Mouse (Mus musculus) forebrain, postnatal 0 days (tissue): ENCODE measurements at regions not wholly inside any gene's neighbourhood (a gene's known extent, or its start where the extent isn't known, plus 50 kb on each side); places are given as distances from the start of the nearest gene placed in this dataset.

Experiments used
- ATAC-seq: fragments of 200-750 bp; cut with Nextera tagmentation; 2 replicates; pipeline ENCODE4 v1.8.0; 2017; ENCODE audit warnings: mild to moderate bottlenecking, moderate library complexity
- DNase-seq: peaks from one replicate; pipeline ENCODE4 v3.0.0-alpha.2; 2015
- H3K27ac ChIP-seq: fragments of 300-500 bp; sonication (generic); 2 replicates; pipeline ENCODE4 v1.5.1; 2014; ENCODE audit warnings: low read depth, mild to moderate bottlenecking, antibody characterized with exemption, low read length, moderate library complexity, mixed read lengths
- H3K27me3 ChIP-seq: fragments of 300-500 bp; sonication (generic); 2 replicates; pipeline ENCODE4 v1.6.1; 2014; ENCODE audit warnings: mild to moderate bottlenecking, low read length, mixed read lengths; ENCODE audit not compliant: insufficient read depth
- H3K36me3 ChIP-seq: fragments of 300-500 bp; sonication (generic); 2 replicates; pipeline ENCODE4 v1.6.1; 2014; ENCODE audit warnings: mild to moderate bottlenecking, moderate library complexity; ENCODE audit not compliant: insufficient read depth
- H3K4me1 ChIP-seq: fragments of 300-500 bp; sonication (generic); 2 replicates; pipeline ENCODE4 v1.6.1; 2014; ENCODE audit warnings: antibody characterized with exemption; ENCODE audit not compliant: insufficient read depth
- H3K4me2 ChIP-seq: fragments of 300-500 bp; sonication (generic); 2 replicates; pipeline ENCODE4 v1.6.1; 2014; ENCODE audit warnings: low read depth, mild to moderate bottlenecking, moderate library complexity
- H3K4me3 ChIP-seq: fragments of 300-500 bp; sonication (generic); 2 replicates; pipeline ENCODE4 v1.5.1; 2014; ENCODE audit warnings: low read depth, low read length, mixed read lengths
- H3K9ac ChIP-seq: fragments of 300-500 bp; sonication (generic); 2 replicates; pipeline ENCODE4 v1.6.1; 2014; ENCODE audit warnings: mild to moderate bottlenecking
- H3K9me3 ChIP-seq: fragments of 300-500 bp; sonication (generic); 2 replicates; pipeline ENCODE4 v1.6.1; 2016; ENCODE audit warnings: low read length
- CTCF ChIP-seq: sonication (generic); IDR thresholded peaks from 2 replicates; pipeline ENCODE4 v1.5.1; 2016; ENCODE audit warnings: antibody characterized with exemption, control low read depth, low read depth
- WGBS: fragments of 180-500 bp; shearing (Covaris S2); extraction: QIAGEN DNeasy Blood & Tissue Kit; methylation state at CpG from one replicate; pipeline ENCODE4 v1.1.7; 2014; 5-methylcytosine and 5-hydroxymethylcytosine counted together

DNA sequence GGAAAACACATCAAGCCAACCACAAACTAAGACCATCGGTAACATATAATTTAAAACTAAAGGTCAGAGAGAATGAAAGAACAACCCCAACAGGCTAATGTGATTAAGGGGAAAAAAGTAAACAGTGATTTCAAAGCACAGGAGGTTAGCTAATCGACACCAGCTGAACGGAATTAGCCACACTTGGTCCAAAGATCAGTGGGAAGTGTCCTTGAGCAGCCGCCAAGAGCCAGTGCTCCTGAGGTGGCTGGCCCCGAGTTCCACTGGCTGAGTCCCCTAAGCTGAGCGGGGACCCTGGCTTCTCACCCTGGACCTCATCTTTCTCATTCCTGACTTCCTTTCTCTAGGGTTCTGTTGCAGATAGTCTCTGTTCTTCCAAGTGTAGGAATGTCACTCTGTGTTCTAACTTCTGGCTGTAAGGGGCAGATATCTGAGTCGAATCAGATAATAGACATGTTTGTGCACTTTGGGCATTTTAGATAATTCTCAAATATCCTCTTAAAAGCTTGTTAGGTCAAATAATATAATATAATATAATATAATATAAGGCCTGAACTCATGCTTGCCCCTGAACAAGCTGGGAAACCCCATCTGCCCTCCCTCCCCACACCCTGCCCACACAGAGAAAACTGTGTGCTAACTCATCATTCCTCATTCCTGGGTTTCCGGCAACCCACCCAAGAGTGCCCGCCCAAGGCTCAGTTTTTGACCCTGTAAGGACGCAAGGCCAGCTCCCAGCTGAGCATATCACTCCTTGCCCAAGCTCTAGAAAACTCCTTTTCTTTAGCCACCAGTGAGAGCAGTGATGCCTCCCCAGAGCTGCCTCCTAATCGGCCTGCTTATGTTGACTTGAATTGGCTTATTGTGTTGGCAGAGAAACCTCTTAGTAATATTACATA is 137.3 kb upstream of the Krr1 start:
- no peaks in the 10 kb centered on the region for H3K4me1 ChIP-seq
- DNase-seq (no peak), ATAC-seq (no peak)
- no peak overlapping the region for H3K27ac ChIP-seq
- no peak overlapping the region for H3K9ac ChIP-seq
- no peak for TF ChIP-seq CTCF
- no peak overlapping the region for H3K4me2 ChIP-seq
- no peaks in the 10 kb centered on the region for H3K36me3 ChIP-seq
- 49% methylated on average over 11 of the region's 11 CpGs for WGBS
- no peak overlapping the region for H3K4me3 ChIP-seq
- H3K27me3 ChIP-seq, result no peaks in the 10 kb centered on the region
- H3K9me3 ChIP-seq, result no peaks in the 10 kb centered on the region

DNA sequence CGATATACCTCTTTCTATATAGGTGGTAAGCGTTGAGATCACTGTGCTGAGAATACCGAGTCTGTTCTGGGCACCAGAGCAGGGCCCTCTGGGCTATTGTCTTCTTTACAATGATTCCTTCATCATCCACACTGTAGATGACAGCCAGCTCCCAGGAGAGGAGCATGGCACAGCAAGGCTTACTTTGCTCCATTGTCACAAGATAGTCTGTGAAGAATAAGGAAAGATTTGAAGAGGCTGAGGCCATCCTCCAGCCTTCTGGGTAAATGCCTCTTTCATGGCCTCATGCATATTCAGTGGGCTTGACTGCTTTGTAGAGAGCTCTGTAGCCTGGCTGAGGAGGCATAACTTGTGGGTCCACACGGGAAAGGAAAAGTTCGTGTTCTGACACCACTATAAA is 136.3 kb upstream of the Krr1 start:
- Histone ChIP-seq H3K4me2 (no peak overlapping the region), H3K27ac (no peak overlapping the region), H3K27me3 (no peaks in the 10 kb centered on the region), H3K4me1 (no peaks in the 10 kb centered on the region), H3K4me3 (no peak overlapping the region), H3K9me3 (no peaks in the 10 kb centered on the region), H3K9ac (no peak overlapping the region), H3K36me3 (no peaks in the 10 kb centered on the region)
- ATAC-seq, result no peak
- TF ChIP-seq CTCF, result no peak
- DNase-seq, result no peak
- 47% methylated on average over 5 of the region's 5 CpGs for WGBS

DNA sequence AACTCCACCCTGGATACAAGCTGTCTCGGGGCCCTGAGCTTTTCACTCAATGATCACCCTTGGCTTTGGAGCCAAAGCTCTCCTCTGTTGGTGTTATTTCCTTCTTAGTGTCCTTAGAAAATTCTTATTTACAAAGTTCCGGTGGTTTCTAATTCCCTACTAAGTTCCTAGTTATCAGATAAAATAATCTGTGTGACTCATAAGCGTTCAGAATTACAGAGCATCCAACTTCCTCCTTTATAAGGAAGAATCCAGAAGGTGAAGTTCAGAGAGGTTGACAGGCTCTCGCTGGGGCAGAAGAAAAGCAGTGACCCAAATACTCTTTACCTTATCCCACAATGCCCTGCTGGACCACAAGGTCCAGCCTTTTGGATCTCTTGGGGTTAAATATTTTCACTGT is 135.7 kb upstream of the Krr1 start:
- no peak for DNase-seq
- whole genome bisulfite sequencing, result 89% methylated on average over 4 of the region's 4 CpGs

DNA sequence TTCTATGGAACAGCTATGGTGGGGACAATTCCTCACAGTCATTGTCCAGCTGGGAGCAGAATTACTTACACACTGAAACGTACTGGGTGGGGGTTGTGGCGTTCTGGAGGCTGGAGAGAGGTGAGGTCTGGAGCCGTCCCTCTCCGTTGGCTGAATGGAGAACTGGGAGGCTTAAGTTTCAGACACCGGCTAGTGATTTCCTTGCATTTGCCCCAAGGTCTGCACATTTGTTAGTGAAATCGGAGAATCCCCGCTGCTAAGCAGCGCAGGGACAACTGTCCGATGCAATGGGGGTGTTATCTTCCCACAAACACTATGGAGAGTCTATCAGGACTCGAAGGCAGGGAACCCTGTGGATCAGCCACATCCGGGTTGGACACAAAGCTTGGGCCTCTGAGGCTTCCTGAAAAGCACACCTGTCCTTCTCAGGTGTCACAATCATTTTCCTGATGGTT is 130.1 kb upstream of the Krr1 start:
- Histone ChIP-seq H3K4me2 (no peak overlapping the region), H3K9me3 (no peaks in the 10 kb centered on the region), H3K4me1 (no peaks in the 10 kb centered on the region), H3K4me3 (no peak overlapping the region), H3K27ac (no peak overlapping the region), H3K27me3 (no peaks in the 10 kb centered on the region), H3K9ac (no peak overlapping the region), H3K36me3 (no peaks in the 10 kb centered on the region)
- DNase-seq (no peak), ATAC-seq (no peak)
- WGBS, result 52% methylated on average over 11 of the region's 11 CpGs
- TF ChIP-seq CTCF, result no peak

More for the DNA sequence above, 135.7 kb upstream of the Krr1 start:
- no peak overlapping the region for H3K9ac ChIP-seq
- no peak overlapping the region for H3K27ac ChIP-seq
- no peaks in the 10 kb centered on the region for H3K27me3 ChIP-seq
- H3K36me3 ChIP-seq, result no peaks in the 10 kb centered on the region
- no peaks in the 10 kb centered on the region for H3K9me3 ChIP-seq
- no peak overlapping the region for H3K4me3 ChIP-seq
- ATAC-seq, result no peak
- TF ChIP-seq CTCF, result no peak
- no peak overlapping the region for H3K4me2 ChIP-seq
- no peaks in the 10 kb centered on the region for H3K4me1 ChIP-seq

DNA sequence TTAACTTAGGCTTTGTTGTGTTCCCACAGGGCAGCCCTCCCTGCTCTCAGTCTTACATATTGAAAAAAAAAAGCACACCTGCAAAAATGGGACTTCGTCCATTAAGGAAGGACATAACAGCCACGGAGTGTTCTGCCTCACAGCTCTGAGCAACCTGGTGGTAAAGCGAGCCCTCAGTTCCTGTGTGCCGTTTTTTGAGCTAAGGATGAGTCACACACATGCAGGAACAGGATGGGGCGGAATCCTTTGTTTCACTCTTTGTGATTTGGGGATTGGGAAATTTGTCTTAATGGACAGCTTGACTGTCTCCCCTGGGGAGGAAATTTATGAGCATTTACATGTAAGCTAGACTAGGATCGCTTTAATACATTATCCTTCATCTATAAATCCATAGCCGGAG is 129.6 kb upstream of the Krr1 start:
- Histone ChIP-seq H3K9me3 (no peaks in the 10 kb centered on the region), H3K4me1 (no peaks in the 10 kb centered on the region), H3K4me3 (no peak overlapping the region), H3K36me3 (no peaks in the 10 kb centered on the region), H3K27me3 (no peaks in the 10 kb centered on the region), H3K9ac (no peak overlapping the region), H3K27ac (no peak overlapping the region), H3K4me2 (no peak overlapping the region)
- no peak for DNase-seq
- no peak for ATAC-seq
- no peak for TF ChIP-seq CTCF
- WGBS, result 75% methylated on average over 7 of the region's 7 CpGs

DNA sequence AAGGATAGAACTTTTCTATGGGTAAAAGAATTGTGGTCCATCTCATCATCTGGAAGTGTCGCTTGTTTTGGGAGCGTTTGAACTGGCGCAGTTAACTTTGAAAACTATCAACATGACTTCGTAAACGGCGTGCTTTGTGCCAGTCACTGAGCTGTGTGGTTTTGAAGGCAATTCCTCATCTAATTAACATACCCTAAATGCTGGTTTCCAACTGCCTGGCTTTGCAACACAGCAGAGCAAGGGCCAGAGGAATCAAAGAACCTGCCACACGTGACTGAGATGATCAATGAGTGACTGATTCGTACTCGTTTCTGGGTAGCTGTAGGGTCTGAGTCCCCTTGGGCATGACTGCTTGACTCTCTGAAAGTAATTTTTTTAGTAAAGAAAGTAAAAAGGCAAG is 129.2 kb upstream of the Krr1 start:
- TF ChIP-seq CTCF, result no peak
- H3K27ac ChIP-seq, result no peak overlapping the region
- H3K4me2 ChIP-seq, result no peak overlapping the region
- H3K4me1 ChIP-seq, result no peaks in the 10 kb centered on the region
- H3K9me3 ChIP-seq, result no peaks in the 10 kb centered on the region
- ATAC-seq (no peak), DNase-seq (no peak)
- H3K27me3 ChIP-seq, result no peaks in the 10 kb centered on the region
- no peak overlapping the region for H3K9ac ChIP-seq
- H3K4me3 ChIP-seq, result no peak overlapping the region
- H3K36me3 ChIP-seq, result no peaks in the 10 kb centered on the region
- 46% methylated on average over 9 of the region's 9 CpGs for WGBS

DNA sequence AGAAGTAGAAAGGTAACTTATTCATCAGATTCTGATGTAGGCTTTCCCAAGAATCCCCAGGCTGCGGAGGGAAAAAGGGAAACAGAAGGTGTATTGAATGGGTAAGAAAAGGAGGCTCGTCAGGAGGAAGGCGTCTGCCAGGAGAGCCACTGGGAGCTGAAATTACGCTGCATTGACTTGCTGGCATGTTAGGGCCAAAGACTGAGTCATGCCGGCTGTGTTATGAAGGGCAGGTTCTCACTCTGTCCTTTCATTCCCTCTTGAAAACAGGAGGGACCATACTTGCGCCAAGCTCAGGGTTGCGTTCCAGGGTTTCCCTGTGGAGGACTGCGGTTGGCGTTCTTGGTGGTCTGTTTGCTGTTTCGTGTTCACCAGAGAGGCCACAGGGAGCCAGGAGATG is 128.3 kb upstream of the Krr1 start:
- DNase-seq, result no peak

More for the DNA sequence above, 128.3 kb upstream of the Krr1 start:
- H3K9ac ChIP-seq, result no peak overlapping the region
- TF ChIP-seq CTCF, result no peak
- 68% methylated on average over 10 of the region's 10 CpGs for WGBS
- no peaks in the 10 kb centered on the region for H3K36me3 ChIP-seq
- H3K4me3 ChIP-seq, result no peak overlapping the region
- no peak overlapping the region for H3K27ac ChIP-seq
- ATAC-seq, result no peak
- no peaks in the 10 kb centered on the region for H3K9me3 ChIP-seq
- no peaks in the 10 kb centered on the region for H3K27me3 ChIP-seq
- no peak overlapping the region for H3K4me2 ChIP-seq
- H3K4me1 ChIP-seq, result no peaks in the 10 kb centered on the region
